Mouse (Mus musculus) limb, embryonic 15.5 days (tissue): ENCODE measurements around the gene Tgif1. TPM values are rescaled to one million over a fixed set of nuclear protein-coding genes. Genes with fewer than 3 reads are reported as not detected.

Experiments used
- ATAC-seq: fragments of 200-750 bp; cut with Nextera tagmentation; 2 replicates; pipeline ENCODE4 v1.8.0; 2017; ENCODE audit warnings: low read depth, moderate TSS enrichment; ENCODE audit not compliant: insufficient number of reproducible peaks, low FRiP score, low TSS enrichment
- H3K27ac ChIP-seq: fragments of 300-500 bp; sonication (generic); 2 replicates; pipeline ENCODE4 v1.5.1; 2015; ENCODE audit warnings: moderate library complexity, mild to moderate bottlenecking, inconsistent platforms
- H3K27me3 ChIP-seq: fragments of 300-500 bp; sonication (generic); 2 replicates; pipeline ENCODE4 v1.6.1; 2015; ENCODE audit warnings: inconsistent platforms
- H3K36me3 ChIP-seq: fragments of 300-500 bp; sonication (generic); 2 replicates; pipeline ENCODE4 v1.6.1; 2015; ENCODE audit warnings: inconsistent platforms
- H3K4me1 ChIP-seq: fragments of 300-500 bp; sonication (generic); 2 replicates; pipeline ENCODE4 v1.6.1; 2015; ENCODE audit warnings: inconsistent platforms
- H3K4me2 ChIP-seq: fragments of 300-500 bp; sonication (generic); 2 replicates; pipeline ENCODE4 v1.6.1; 2015; ENCODE audit warnings: mild to moderate bottlenecking, inconsistent platforms
- H3K4me3 ChIP-seq: fragments of 300-500 bp; sonication (generic); 2 replicates; pipeline ENCODE4 v1.5.1; 2015; ENCODE audit warnings: mild to moderate bottlenecking, inconsistent platforms
- H3K9ac ChIP-seq: fragments of 300-500 bp; sonication (generic); 2 replicates; pipeline ENCODE4 v1.6.1; 2015; ENCODE audit warnings: inconsistent platforms
- H3K9me3 ChIP-seq: fragments of 300-500 bp; sonication (generic); 2 replicates; pipeline ENCODE4 v1.6.1; 2016; ENCODE audit warnings: inconsistent platforms
- WGBS: fragments of 180-500 bp; shearing (Covaris S2); methylation state at CpG from one replicate; pipeline ENCODE4 v1.1.7; 2015; 5-methylcytosine and 5-hydroxymethylcytosine counted together
- polyA plus RNA-seq: library from polyadenylated mRNA; unstranded; fragments of >200 nt; fragmentation: Nextera tagmentation; extraction: Ambion mirVana; gene quantifications from 2 replicates; pipeline ENCODE4 v1.2.1, GENCODE M21; 2015

Gene Tgif1
- polyA plus RNA-seq, 1 experiment from 2014 or later, result 64.6 TPM

- Histone ChIP-seq H3K4me1 (peaks cover 8% of the 10 kb centered on the region; the same call in 1 of the 2 replicates), H3K9ac (0 out of 2 replicates have a peak overlapping the region, but pooled peaks have one; percentile 23), H3K27me3 (peaks cover 37% of the 10 kb centered on the region), H3K4me3 (peak overlapping the region; percentile 46), H3K36me3 (no peaks in the 10 kb centered on the region), H3K9me3 (no peaks in the 10 kb centered on the region), H3K4me2 (peak overlapping the region; percentile 88), H3K27ac (no peak overlapping the region)
- ATAC-seq, result no peak
- 4% methylated on average over 51 of the region's 51 CpGs for WGBS
These were observed 35.4 kb downstream of the Tgif1 start for GRCm38 (mm10) chr17:70817862-70818451.

GRCm38 (mm10) chr17:70815001-70815400, 38.3 kb downstream of the Tgif1 start:
- Histone ChIP-seq H3K27me3 (peaks cover 34% of the 10 kb centered on the region), H3K4me3 (no peak overlapping the region), H3K9me3 (no peaks in the 10 kb centered on the region), H3K27ac (no peak overlapping the region), H3K4me2 (no peak overlapping the region), H3K9ac (no peak overlapping the region), H3K4me1 (peaks cover 8% of the 10 kb centered on the region; the same call in 1 of the 2 replicates), H3K36me3 (no peaks in the 10 kb centered on the region)
- 73% methylated on average over 8 of the region's 8 CpGs for WGBS
- ATAC-seq, result no peak

GRCm38 (mm10) chr17:70810795-70811194, 42.6 kb downstream of the Tgif1 start:
- Histone ChIP-seq H3K27me3 (peaks cover 2% of the 10 kb centered on the region; the same call in 1 of the 2 replicates), H3K36me3 (no peaks in the 10 kb centered on the region), H3K9ac (no peak overlapping the region), H3K9me3 (no peaks in the 10 kb centered on the region), H3K4me3 (no peak overlapping the region), H3K4me2 (no peak overlapping the region), H3K27ac (no peak overlapping the region), H3K4me1 (no peaks in the 10 kb centered on the region)
- WGBS, result 49% methylated on average over 5 of the region's 5 CpGs
- no peak for ATAC-seq

GRCm38 (mm10) chr17:70809776-70810175, 43.6 kb downstream of the Tgif1 start:
- Histone ChIP-seq H3K4me2 (no peak overlapping the region), H3K4me1 (no peaks in the 10 kb centered on the region), H3K27me3 (no peaks in the 10 kb centered on the region), H3K27ac (no peak overlapping the region), H3K9ac (no peak overlapping the region), H3K9me3 (no peaks in the 10 kb centered on the region), H3K4me3 (no peak overlapping the region), H3K36me3 (no peaks in the 10 kb centered on the region)
- WGBS, result 50% methylated on average over 3 of the region's 3 CpGs
- no peak for ATAC-seq

- H3K9ac ChIP-seq, result no peak overlapping the region
- no peaks in the 10 kb centered on the region for H3K36me3 ChIP-seq
- WGBS, result 51% methylated on average over 14 of the region's 14 CpGs
- no peak overlapping the region for H3K27ac ChIP-seq
- no peak overlapping the region for H3K4me3 ChIP-seq
- no peak overlapping the region for H3K4me2 ChIP-seq
- H3K4me1 ChIP-seq, result no peaks in the 10 kb centered on the region
- H3K9me3 ChIP-seq, result no peaks in the 10 kb centered on the region
- no peaks in the 10 kb centered on the region for H3K27me3 ChIP-seq
- ATAC-seq, result no peak
These were observed 44.5 kb downstream of the Tgif1 start for GRCm38 (mm10) chr17:70808837-70809236.

- Histone ChIP-seq H3K9ac (no peak overlapping the region), H3K27me3 (no peaks in the 10 kb centered on the region), H3K4me3 (no peak overlapping the region), H3K36me3 (no peaks in the 10 kb centered on the region), H3K4me1 (no peaks in the 10 kb centered on the region), H3K9me3 (no peaks in the 10 kb centered on the region), H3K27ac (no peak overlapping the region), H3K4me2 (no peak overlapping the region)
- 88% methylated on average over 1 of the region's 1 CpGs for WGBS
- ATAC-seq, result no peak
These were observed 45.5 kb downstream of the Tgif1 start for GRCm38 (mm10) chr17:70807885-70808284.

GRCm38 (mm10) chr17:70806600-70806999, 46.7 kb downstream of the Tgif1 start:
- Histone ChIP-seq H3K9me3 (no peaks in the 10 kb centered on the region), H3K4me2 (no peak overlapping the region), H3K4me1 (no peaks in the 10 kb centered on the region), H3K4me3 (no peak overlapping the region), H3K9ac (no peak overlapping the region), H3K27ac (no peak overlapping the region), H3K27me3 (no peaks in the 10 kb centered on the region), H3K36me3 (no peaks in the 10 kb centered on the region)
- WGBS, result 82% methylated on average over 2 of the region's 2 CpGs
- no peak for ATAC-seq

GRCm38 (mm10) chr17:70805866-70806265, 47.5 kb downstream of the Tgif1 start:
- Histone ChIP-seq H3K27ac (no peak overlapping the region), H3K4me3 (no peak overlapping the region), H3K4me2 (no peak overlapping the region), H3K9ac (no peak overlapping the region), H3K4me1 (no peaks in the 10 kb centered on the region), H3K9me3 (no peaks in the 10 kb centered on the region), H3K36me3 (no peaks in the 10 kb centered on the region), H3K27me3 (no peaks in the 10 kb centered on the region)
- 92% methylated on average over 9 of the region's 9 CpGs for WGBS
- ATAC-seq, result no peak

- Histone ChIP-seq H3K4me2 (no peak overlapping the region), H3K36me3 (no peaks in the 10 kb centered on the region), H3K9me3 (no peaks in the 10 kb centered on the region), H3K27ac (no peak overlapping the region), H3K4me1 (no peaks in the 10 kb centered on the region), H3K27me3 (no peaks in the 10 kb centered on the region), H3K9ac (no peak overlapping the region), H3K4me3 (no peak overlapping the region)
- 71% methylated on average over 14 of the region's 14 CpGs for WGBS
- ATAC-seq, result no peak
These were observed 51.3 kb downstream of the Tgif1 start for GRCm38 (mm10) chr17:70802022-70802421.

- Histone ChIP-seq H3K4me2 (no peak overlapping the region), H3K27me3 (no peaks in the 10 kb centered on the region), H3K4me1 (no peaks in the 10 kb centered on the region), H3K9me3 (no peaks in the 10 kb centered on the region), H3K9ac (no peak overlapping the region), H3K27ac (no peak overlapping the region), H3K4me3 (no peak overlapping the region), H3K36me3 (no peaks in the 10 kb centered on the region)
- no peak for ATAC-seq
- 70% methylated on average over 4 of the region's 4 CpGs for WGBS
These were observed 54.1 kb downstream of the Tgif1 start for GRCm38 (mm10) chr17:70799266-70799665.

GRCm38 (mm10) chr17:70797773-70798045, 55.6 kb downstream of the Tgif1 start:
- Histone ChIP-seq H3K4me2 (no peak overlapping the region), H3K27me3 (no peaks in the 10 kb centered on the region), H3K9me3 (no peaks in the 10 kb centered on the region), H3K4me3 (no peak overlapping the region), H3K36me3 (no peaks in the 10 kb centered on the region), H3K9ac (no peak overlapping the region), H3K27ac (no peak overlapping the region), H3K4me1 (no peaks in the 10 kb centered on the region)
- ATAC-seq, result no peak
- WGBS, result 79% methylated on average over 1 of the region's 1 CpGs

- ATAC-seq, result no peak
These were observed 56.2 kb downstream of the Tgif1 start for GRCm38 (mm10) chr17:70796940-70797772.

More at GRCm38 (mm10) chr17:70796940-70797772, 56.2 kb downstream of the Tgif1 start:
- H3K27me3 ChIP-seq, result no peaks in the 10 kb centered on the region
- no peaks in the 10 kb centered on the region for H3K36me3 ChIP-seq
- no peak overlapping the region for H3K9ac ChIP-seq
- 65% methylated on average over 8 of the region's 8 CpGs for WGBS
- no peaks in the 10 kb centered on the region for H3K9me3 ChIP-seq
- H3K4me2 ChIP-seq, result no peak overlapping the region
- no peak overlapping the region for H3K4me3 ChIP-seq
- no peaks in the 10 kb centered on the region for H3K4me1 ChIP-seq
- no peak overlapping the region for H3K27ac ChIP-seq
